Mouse (Mus musculus): Measurements from ENCODE around the gene Styk1. TPM values are rescaled to one million over a fixed set of nuclear protein-coding genes. Genes with fewer than 3 reads are reported as not detected.
"Not testable (repeated sequence)": the region's sequence is repeated elsewhere in the genome, so short reads cannot be mapped to it uniquely, and the experiment has no call there.

Styk1 gene
- total RNA-seq, 2 experiments from 2014 or later = 2.8 to 5.1 TPM

DNA sequence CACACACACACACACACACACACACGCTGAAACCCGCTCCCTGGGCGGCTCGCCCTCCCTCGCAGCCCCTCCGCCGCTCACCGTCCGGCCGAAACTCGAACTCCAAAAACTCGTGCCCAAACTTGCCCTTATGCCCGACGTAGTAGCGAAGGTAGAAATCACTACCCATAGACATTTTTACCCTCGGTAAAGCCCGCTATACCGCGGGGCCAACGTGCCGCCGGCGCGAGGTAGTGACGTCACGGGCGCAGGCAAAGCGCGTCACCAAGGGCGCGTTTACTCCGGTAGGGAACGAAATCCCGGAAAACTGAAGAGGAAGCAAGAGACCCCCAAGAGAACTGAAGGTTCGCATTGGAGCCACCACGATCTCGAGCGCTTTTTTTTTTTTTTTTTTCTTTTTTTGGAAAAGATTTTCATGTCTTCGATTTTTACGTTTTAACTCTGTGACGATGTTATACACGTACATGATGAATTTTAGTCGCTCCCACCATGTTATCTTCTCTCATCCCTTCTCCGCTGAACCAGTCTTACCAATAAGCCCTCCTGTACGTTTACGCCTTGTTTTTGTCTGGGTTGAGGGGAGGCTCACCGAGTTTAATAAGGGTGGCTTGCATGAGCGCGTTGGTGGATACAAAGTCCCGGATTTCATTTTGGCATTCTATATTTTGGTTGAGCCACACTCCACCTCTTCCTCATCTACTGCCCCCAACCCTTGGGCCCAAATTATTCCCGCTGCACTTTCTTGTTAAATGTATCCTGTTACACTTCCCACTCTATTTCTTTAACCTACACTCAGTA lies 60.2 kb downstream of the Styk1 start, which contains the start of gene Magohb:
Gene Magohb (minus strand): TSS at position 254 of the 798 bp plus-strand sequence.
- DNase-seq (ENCODE audit: low spot score in 2 of 2) = peak; percentile 87 to 90

DNA sequence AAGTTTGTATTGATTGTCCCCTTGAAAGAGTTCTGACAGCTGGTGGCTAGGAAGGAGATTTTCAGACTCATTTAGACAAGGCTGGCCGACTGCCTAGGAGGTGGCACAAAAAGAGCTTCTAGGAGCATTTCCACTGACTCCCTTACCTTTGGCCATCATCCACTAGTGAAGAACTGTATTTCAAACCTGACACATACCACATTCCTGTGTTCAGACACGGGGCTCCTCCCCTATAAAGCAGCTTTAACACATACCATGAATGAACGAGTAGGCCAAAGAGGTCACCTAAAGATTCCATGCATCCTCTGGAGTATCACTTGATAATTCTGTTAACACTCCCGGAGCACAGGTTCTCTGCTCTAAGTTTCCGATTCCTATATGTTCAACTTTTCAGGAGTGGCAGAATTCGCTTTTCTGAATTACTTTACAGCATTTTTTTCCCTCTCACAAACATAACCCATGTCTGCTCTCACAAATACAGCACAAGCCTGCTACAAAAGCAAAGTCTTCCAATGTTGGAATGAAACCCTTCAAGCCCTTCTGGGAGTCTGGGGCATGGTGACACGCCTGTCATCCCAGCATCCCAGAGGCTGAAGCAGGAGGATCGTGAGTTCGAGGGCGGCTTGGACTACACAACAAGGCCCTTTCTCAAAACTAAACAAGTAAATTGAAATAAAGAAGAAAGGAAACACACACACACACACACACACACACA lies 61.0 kb downstream of the Styk1 start:
- peak in 1 of 2 experiments; percentile 9 for DNase-seq (ENCODE audit: low spot score in 2 of 2)

DNA sequence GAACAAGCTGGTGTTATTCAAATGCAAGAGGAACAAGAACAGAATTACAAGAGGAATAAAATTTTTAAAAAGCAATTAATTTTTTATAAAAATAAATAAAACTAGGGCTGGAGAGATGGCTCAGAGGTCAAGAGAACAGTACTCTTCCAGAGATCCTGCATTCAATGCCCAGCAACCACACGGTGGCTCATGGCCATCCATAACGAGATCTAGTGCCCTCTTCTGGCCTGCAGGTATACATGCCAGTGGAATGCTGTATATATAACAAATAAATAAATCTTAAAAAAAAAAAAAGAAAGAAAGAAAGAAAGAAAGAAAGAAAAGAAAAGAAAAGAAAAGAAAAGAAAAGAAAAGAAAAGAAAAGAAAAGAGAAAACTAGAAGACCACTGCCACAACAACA lies 63.0 kb downstream of the Styk1 start:
- DNase-seq (ENCODE audit: low spot score in 2 of 2) = peak in 1 of 2 experiments; percentile 25

DNA sequence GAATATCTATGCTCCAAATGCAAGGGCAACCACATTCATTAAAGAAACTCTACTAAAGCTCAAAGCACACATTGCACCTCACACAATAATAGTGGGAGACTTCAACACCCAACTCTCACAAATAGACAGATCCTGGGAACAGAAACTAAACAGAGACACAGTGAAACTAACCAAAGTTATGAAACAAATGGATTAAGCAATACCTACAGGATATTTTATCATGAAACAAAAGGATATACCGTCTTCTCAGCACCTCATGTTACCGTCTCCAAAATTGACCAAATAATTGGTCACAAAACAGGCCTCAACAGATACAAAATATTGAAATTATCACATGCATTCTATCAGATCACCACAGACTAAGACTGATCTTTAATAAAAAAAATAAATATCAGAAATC lies 75.2 kb downstream of the Styk1 start:
- not testable (repeated sequence) for DNase-seq (ENCODE audit: low spot score in 2 of 2)

DNA sequence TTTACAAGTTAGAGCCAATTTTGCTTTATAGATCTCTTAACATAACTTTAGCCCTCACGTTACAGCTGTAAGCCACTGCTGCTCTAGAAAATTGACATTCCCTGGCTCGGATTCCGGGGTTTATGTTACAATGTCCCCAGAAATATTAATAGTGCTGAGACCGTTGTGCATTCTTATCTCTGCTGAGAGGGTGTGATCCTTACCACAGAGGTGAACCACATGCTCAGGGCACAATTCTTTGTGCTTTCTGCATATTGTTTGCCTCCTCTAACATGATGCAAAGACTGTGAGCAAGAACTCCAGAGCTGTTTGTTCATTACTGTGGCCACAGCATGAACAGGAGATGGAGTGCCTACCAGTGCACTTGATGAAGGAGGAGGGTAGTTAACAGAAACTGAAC lies 76.7 kb downstream of the Styk1 start:
- DNase-seq (ENCODE audit: low spot score in 2 of 2) = no peak

DNA sequence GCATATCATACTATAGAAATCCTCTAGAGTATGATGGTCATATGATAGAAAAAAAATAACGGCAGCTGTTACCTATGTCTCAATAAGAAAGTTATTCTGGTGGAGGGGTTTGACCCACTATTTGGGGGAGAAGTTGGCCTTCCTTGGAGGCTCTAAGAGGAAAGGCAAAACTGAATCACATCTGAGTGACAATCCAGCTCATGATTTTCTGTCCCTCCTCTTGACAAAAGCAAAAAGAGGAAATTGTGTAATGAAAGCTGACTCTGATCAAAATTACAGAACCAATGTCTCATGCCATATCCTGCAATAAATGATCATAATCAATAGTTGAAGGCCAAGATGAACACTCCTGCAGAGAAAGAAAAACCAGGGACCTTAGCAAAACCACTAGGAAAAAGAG lies 81.1 kb downstream of the Styk1 start:
- no peak for DNase-seq (ENCODE audit: low spot score in 2 of 2)

DNA sequence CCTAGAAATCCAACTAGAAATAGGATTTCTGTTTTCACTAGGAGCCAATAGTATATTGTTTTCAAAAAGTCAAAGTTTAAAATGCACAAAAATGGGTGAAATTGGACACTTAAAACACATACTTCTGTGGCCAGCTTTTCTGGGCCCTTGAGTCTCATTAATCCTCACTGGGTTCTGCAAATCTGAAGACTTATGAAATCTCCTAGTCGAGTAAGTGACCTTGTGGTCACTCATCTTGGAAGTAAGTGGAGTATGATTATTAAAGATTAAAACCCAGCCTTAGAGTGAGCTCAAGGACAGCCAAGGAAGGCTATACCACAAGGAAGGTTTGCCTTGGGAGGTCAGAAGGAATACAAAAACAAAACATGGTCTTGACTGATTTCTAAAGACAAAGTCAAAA lies 83.1 kb downstream of the Styk1 start:
- DNase-seq (ENCODE audit: low spot score in 2 of 2) = no peak

DNA sequence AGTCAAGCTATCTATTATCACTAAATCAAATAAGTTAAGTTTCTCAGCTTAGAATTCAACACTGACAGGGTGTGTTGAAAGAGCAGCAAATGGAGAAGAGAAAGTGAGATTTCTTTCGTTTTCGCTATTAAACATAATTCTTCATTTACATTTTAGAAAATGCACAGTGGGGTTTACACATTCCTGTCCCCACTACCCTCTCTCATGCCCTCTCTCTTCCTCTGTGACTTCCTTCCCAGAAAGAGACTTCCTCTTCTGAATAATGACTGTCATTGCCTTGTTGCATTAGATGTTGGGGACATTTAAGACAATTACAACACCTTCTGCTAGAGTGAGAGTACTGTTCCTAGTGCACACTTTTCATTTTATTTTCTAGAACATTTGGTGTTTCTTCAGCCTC lies 83.8 kb downstream of the Styk1 start:
- DNase-seq (ENCODE audit: low spot score in 2 of 2) = no peak

DNA sequence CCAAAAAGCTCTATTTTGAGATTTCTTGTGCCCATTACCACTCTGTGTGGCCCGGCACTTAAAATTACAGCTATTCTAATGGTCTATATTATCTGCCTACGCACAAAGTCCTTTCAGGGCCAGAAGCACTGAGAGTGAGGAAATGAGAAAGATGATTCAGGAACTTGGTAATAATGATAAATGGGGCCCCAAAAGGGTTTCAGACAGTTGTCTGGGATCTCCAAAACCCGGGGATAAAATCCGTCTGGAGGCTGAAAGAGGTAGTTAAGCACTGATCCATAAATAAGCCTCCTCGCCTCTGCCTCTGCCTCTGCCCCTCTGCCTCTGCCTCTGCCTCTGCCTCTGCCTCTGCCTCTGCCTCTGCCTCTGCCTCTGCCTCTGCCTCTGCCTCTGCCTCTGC lies 89.2 kb downstream of the Styk1 start:
- no peak for DNase-seq (ENCODE audit: low spot score in 2 of 2)

DNA sequence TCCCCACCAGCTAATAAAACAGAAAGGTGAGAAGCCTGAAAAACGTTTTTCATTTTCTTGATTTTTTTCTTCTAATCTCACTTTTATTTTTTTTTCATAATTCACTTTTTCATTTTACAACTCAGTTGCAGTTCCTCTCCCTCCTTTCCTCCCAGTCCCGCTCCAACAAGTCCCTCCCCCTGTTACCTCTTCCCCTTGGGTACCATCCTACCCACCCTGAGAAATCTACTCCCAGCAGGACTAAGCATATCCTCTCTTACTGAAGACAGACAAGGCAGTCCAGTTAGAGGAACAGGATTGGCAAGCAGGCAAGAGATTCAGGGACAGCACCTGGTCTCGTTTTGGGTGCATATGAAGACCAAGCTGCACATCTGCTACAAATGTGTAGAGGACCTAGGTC lies 90.6 kb downstream of the Styk1 start:
- DNase-seq (ENCODE audit: low spot score in 2 of 2) = no peak

DNA sequence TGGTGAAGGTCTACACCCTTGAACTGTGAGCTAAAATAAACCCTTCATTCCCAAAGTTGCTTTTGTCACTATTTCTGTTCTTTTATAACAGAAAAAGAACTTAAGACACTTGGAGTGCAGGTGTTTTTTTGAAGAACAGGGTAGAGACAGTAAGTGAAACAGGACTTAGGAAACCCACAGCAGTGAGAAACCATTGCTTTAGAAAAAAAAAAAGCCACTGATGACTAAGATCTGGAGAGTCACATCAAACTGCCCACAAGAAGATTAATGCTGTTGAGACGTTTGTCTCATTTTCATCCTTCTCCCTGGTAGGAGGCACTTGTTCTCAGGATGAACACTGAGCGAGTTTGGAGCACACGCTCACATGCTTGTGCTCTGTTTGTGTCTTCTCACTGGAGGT lies 91.4 kb downstream of the Styk1 start:
- no peak for DNase-seq (ENCODE audit: low spot score in 2 of 2)

Other genes starting within 250 kb of the Styk1 start
- gene Klra2, start 106.2 kb downstream of the Styk1 start, total RNA-seq (2021) = under 1 TPM; 0.23 to 0.76 TPM
- 10 to 100 TPM; 15.1 to 15.4 TPM for gene Magohb, start 60.4 kb downstream of the Styk1 start, total RNA-seq (2021)
- 10 to 100 TPM; 70.0 to 72.3 TPM for gene Ybx3, start 34.9 kb upstream of the Styk1 start, total RNA-seq (2021)
- gene 5430401F13Rik, start 132.8 kb upstream of the Styk1 start, total RNA-seq (2021) = not detected
- gene Gm6619, start 132.8 kb upstream of the Styk1 start, total RNA-seq (2021) = not detected